Mouse (Mus musculus): ENCODE measurements around the gene Sh3bgrl2.

DNA sequence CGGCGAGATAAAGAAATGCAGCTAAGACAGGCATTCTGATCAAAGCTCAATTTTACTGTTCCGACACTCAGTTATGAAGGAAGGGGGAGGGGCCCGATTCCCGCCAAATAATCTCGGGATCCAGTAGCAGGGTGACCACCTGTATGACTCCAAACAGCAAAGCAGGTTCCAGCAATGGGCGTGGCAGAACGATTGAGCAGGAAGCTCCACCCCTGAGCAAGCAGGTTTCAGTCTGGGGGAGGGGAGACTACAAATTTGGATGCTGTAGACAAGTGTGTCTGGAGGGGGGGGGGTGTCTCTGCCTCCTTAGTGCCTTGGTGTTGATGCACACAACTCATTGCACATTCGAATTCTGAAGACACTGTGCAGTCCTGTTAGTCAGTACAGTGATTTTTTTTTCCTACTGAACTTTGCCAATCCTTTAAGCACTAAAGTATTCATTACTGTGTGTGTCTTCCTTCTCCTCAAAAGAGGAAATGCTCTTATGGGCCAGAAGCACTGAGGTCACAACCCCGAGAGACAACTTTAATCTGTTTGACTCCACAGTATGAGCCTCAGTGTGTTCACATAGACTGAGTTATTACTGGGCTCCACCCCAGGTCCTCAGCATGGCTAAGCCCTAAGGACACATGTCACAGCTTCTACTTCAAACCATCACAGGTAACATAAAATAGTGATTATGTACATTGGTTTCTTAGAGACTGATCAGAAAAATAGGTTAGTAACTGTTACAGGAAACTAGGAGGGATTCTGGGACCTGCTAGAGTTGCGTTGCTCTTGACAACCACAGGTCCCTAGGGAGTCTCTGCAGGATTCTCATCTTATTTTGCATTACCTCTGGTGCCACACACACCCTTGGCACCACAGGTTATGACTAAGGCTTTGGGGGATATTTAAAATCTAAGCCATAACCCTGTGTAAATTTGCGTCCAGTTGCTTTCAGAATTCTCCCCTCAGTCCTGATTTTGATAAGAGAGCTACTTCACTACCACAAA, 133.8 kb downstream of the Sh3bgrl2 start:
- TF ChIP-seq CTCF (IDR thresholded peaks at IDR 0.05; ENCODE audit: low read depth) (no peak), EP300 (IDR thresholded peaks at IDR 0.05; ENCODE audit: low read depth) (no peak)
